Mouse (Mus musculus): Measurements from ENCODE around the gene Prcc. TPM values are rescaled to one million over a fixed set of nuclear protein-coding genes. Genes with fewer than 3 reads are reported as not detected.

The Prcc gene
- polyA plus RNA-seq, 1 experiment from 2014 or later = 9.8 TPM

DNA sequence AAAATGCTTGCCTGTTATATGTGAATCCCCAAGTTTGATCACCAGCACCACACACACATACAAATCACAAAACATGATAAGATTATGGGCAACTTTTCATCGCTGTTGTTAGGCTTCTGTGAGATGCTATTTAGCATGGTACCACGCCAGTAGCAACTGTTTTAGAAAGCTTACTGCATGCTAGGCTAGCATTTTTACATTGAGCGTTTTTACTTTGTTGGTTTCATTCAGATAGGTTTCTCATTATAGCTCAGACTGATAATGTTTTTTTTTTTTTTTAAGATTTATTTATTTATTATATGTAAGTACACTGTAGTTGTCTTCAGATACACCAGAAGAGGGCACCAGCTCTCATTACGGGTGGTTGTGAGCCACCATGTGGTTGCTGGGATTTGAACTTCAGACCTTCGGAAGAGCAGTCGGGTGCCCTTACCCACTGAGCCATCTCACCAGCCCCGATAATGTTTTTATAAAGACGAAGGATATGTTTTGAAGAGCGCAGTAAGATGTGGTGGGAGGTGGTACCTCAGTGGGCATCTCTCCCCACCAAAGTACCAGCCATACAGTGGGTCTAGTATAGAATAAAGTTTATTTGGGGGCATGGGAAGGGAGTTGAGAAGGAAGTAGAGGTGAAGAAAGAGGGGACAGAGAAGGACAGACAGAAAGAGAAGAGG lies 35.0 kb upstream of the Prcc start:
- H3K4me1 ChIP-seq (ENCODE audit: control insufficient read depth, insufficient read depth, low read length) = peaks cover 3% of the 10 kb centered on the region; the same call in 1 of the 2 replicates
- peak overlapping the region; percentile 71 for H3K4me3 ChIP-seq (ENCODE audit: low read length)
- no peak overlapping the region for H3K27ac ChIP-seq (ENCODE audit: low read length)
- H3K9me3 ChIP-seq (ENCODE audit: control insufficient read depth, low read length) = no peaks in the 10 kb centered on the region
- ATAC-seq = no peak
- H3K4me2 ChIP-seq (ENCODE audit: low read depth, low read length) = peak overlapping the region; percentile 64
- peaks cover 11% of the 10 kb centered on the region; the same call in 1 of the 2 replicates for H3K36me3 ChIP-seq (ENCODE audit: control insufficient read depth, insufficient read depth, low read length)
- H3K9ac ChIP-seq (ENCODE audit: low read depth, low read length) = peak overlapping the region; percentile 77; the same call in 1 of the 2 replicates
- no peaks in the 10 kb centered on the region for H3K27me3 ChIP-seq (replicated peaks; ENCODE audit: control insufficient read depth, insufficient read depth, low read length)
- WGBS = 61% methylated on average over 9 of the region's 9 CpGs

DNA sequence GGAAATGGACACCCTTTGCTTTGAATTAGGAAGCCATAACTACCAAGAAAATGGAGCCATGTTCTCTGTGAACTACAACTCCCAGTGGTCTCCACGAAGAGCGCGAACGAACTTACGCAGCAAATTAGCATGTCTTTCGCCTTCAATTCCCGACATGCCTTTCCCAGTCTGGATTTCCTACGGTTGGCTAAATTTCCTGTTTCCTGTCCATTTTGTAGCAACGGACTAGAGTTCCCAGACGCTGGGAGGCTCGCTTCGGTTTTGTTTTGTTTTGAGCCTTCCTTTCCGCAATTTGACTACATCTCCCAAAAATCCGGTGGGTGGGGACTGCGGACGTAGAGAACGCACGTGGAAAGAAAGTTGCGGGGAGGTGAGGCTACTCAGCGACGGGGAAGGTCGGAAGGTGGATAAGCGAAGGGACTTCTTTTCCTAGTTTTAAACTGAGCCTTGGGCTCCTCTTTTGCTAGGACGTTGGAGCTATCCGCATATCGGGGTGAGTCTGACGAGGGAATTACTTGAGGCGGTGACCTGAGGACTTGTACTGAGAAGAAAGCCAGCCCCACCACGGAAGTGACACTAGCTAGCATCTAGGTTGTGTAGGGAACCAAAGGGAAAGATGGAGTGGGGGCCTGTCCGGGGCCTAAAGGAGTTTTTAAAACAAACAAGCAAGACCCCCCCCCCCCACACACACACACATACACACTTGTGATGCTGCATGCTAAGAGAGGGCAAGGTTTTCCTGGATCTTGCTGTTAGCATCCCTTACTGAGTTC lies 34.1 kb upstream of the Prcc start, which contains the start of gene Mrpl24:
Mrpl24 (plus strand) TSS at position 171 of the 773 bp plus-strand sequence.
- Histone ChIP-seq H3K9me3 (ENCODE audit: control insufficient read depth, low read length) (no peaks in the 10 kb centered on the region), H3K4me1 (ENCODE audit: control insufficient read depth, insufficient read depth, low read length) (peaks cover 3% of the 10 kb centered on the region; the same call in 1 of the 2 replicates), H3K4me3 (ENCODE audit: low read length) (peak within 1 kb of the TSS; percentile 71), H3K4me2 (ENCODE audit: low read depth, low read length) (peak within 1 kb of the TSS; percentile 64), H3K9ac (ENCODE audit: low read depth, low read length) (peak within 1 kb of the TSS; percentile 77), H3K36me3 (ENCODE audit: control insufficient read depth, insufficient read depth, low read length) (peaks cover 5% of the 10 kb centered on the region; the same call in 1 of the 2 replicates), H3K27ac (ENCODE audit: low read length) (peak within 1 kb of the TSS; percentile 86), H3K27me3 (replicated peaks; ENCODE audit: control insufficient read depth, insufficient read depth, low read length) (no peaks in the 10 kb centered on the region)
- peak; percentile 90 for ATAC-seq
- under 1% methylated on average over 30 of the region's 30 CpGs for WGBS

GRCm38 (mm10) chr3:87918551-87918950 lies 33.1 kb upstream of the Prcc start:
- Histone ChIP-seq H3K27ac (ENCODE audit: low read length) (0 out of 2 replicates have a peak overlapping the region, but pooled peaks have one; percentile 7), H3K36me3 (ENCODE audit: control insufficient read depth, insufficient read depth, low read length) (peaks cover 9% of the 10 kb centered on the region), H3K4me1 (ENCODE audit: control insufficient read depth, insufficient read depth, low read length) (peaks cover 3% of the 10 kb centered on the region; the same call in 1 of the 2 replicates), H3K27me3 (replicated peaks; ENCODE audit: control insufficient read depth, insufficient read depth, low read length) (no peaks in the 10 kb centered on the region), H3K4me3 (ENCODE audit: low read length) (0 out of 2 replicates have a peak overlapping the region, but pooled peaks have one; percentile 71), H3K9ac (ENCODE audit: low read depth, low read length) (no peak overlapping the region), H3K9me3 (ENCODE audit: control insufficient read depth, low read length) (no peaks in the 10 kb centered on the region), H3K4me2 (ENCODE audit: low read depth, low read length) (no peak overlapping the region)
- ATAC-seq = no peak; the same call in 1 of the 2 replicates
- 85% methylated on average over 1 of the region's 1 CpGs for WGBS

GRCm38 (mm10) chr3:87916990-87917389 lies 31.6 kb upstream of the Prcc start:
- 81% methylated on average over 1 of the region's 1 CpGs for WGBS
- Histone ChIP-seq H3K36me3 (ENCODE audit: control insufficient read depth, insufficient read depth, low read length) (peaks cover 13% of the 10 kb centered on the region), H3K4me1 (ENCODE audit: control insufficient read depth, insufficient read depth, low read length) (peaks cover 3% of the 10 kb centered on the region; the same call in 1 of the 2 replicates), H3K9me3 (ENCODE audit: control insufficient read depth, low read length) (no peaks in the 10 kb centered on the region), H3K27me3 (replicated peaks; ENCODE audit: control insufficient read depth, insufficient read depth, low read length) (no peaks in the 10 kb centered on the region), H3K4me3 (ENCODE audit: low read length) (no peak overlapping the region), H3K4me2 (ENCODE audit: low read depth, low read length) (no peak overlapping the region), H3K9ac (ENCODE audit: low read depth, low read length) (no peak overlapping the region), H3K27ac (ENCODE audit: low read length) (no peak overlapping the region)
- no peak for ATAC-seq

GRCm38 (mm10) chr3:87913891-87914290 lies 28.5 kb upstream of the Prcc start:
- Histone ChIP-seq H3K4me1 (ENCODE audit: control insufficient read depth, insufficient read depth, low read length) (peaks cover 19% of the 10 kb centered on the region), H3K27me3 (replicated peaks; ENCODE audit: control insufficient read depth, insufficient read depth, low read length) (no peaks in the 10 kb centered on the region), H3K36me3 (ENCODE audit: control insufficient read depth, insufficient read depth, low read length) (peaks cover 13% of the 10 kb centered on the region), H3K9ac (ENCODE audit: low read depth, low read length) (no peak overlapping the region), H3K4me2 (ENCODE audit: low read depth, low read length) (no peak overlapping the region), H3K27ac (ENCODE audit: low read length) (no peak overlapping the region), H3K9me3 (ENCODE audit: control insufficient read depth, low read length) (no peaks in the 10 kb centered on the region), H3K4me3 (ENCODE audit: low read length) (no peak overlapping the region)
- WGBS = 95% methylated on average over 10 of the region's 10 CpGs
- ATAC-seq = no peak

GRCm38 (mm10) chr3:87913491-87913890 lies 28.1 kb upstream of the Prcc start:
- Histone ChIP-seq H3K36me3 (ENCODE audit: control insufficient read depth, insufficient read depth, low read length) (peaks cover 13% of the 10 kb centered on the region), H3K4me1 (ENCODE audit: control insufficient read depth, insufficient read depth, low read length) (peaks cover 23% of the 10 kb centered on the region), H3K9me3 (ENCODE audit: control insufficient read depth, low read length) (no peaks in the 10 kb centered on the region), H3K27me3 (replicated peaks; ENCODE audit: control insufficient read depth, insufficient read depth, low read length) (no peaks in the 10 kb centered on the region), H3K9ac (ENCODE audit: low read depth, low read length) (no peak overlapping the region), H3K27ac (ENCODE audit: low read length) (no peak overlapping the region), H3K4me2 (ENCODE audit: low read depth, low read length) (no peak overlapping the region), H3K4me3 (ENCODE audit: low read length) (no peak overlapping the region)
- 79% methylated on average over 7 of the region's 7 CpGs for WGBS
- no peak for ATAC-seq

DNA sequence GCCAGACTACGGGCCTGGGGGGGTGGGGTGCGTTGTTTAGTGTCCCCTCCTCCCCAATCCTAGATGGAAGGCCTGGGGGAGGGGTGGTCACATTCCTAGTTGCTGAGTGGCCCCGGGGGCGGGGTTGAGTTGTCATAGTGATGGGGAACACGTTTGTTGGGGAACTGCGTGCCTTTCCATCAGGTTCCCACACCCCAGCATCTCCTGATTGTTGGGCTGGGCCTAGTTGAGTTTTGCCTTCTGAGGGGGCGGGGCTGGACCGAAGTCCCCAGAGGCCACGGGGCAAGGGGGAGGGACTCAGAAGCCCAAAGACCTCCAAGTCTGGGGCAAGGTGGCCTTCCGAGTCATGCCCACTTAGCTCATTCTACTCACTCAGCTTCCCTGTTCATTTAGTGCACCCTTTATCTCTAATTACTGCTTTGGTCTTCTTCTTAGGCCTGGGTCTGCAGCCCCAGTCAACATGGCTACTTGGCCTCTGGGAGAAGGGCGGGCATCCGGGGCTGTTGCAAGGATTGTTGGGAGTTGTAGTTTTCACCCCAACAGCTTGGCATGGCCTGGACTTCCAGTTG lies 25.2 kb upstream of the Prcc start:
- ATAC-seq = peak; percentile 73
- Histone ChIP-seq H3K36me3 (ENCODE audit: control insufficient read depth, insufficient read depth, low read length) (peaks cover 13% of the 10 kb centered on the region), H3K27ac (ENCODE audit: low read length) (peak overlapping the region; percentile 95), H3K4me3 (ENCODE audit: low read length) (peak overlapping the region; percentile 44), H3K4me2 (ENCODE audit: low read depth, low read length) (peak overlapping the region; percentile 59), H3K9me3 (ENCODE audit: control insufficient read depth, low read length) (no peaks in the 10 kb centered on the region), H3K4me1 (ENCODE audit: control insufficient read depth, insufficient read depth, low read length) (peaks cover 31% of the 10 kb centered on the region), H3K9ac (ENCODE audit: low read depth, low read length) (peak overlapping the region; percentile 60), H3K27me3 (replicated peaks; ENCODE audit: control insufficient read depth, insufficient read depth, low read length) (no peaks in the 10 kb centered on the region)
- WGBS = 3% methylated on average over 12 of the region's 12 CpGs

GRCm38 (mm10) chr3:87909874-87910273 lies 24.5 kb upstream of the Prcc start:
- peaks cover 31% of the 10 kb centered on the region for H3K4me1 ChIP-seq (ENCODE audit: control insufficient read depth, insufficient read depth, low read length)
- no peaks in the 10 kb centered on the region for H3K9me3 ChIP-seq (ENCODE audit: control insufficient read depth, low read length)
- peak overlapping the region; percentile 59 for H3K4me2 ChIP-seq (ENCODE audit: low read depth, low read length)
- no peak for ATAC-seq
- H3K27me3 ChIP-seq (replicated peaks; ENCODE audit: control insufficient read depth, insufficient read depth, low read length) = no peaks in the 10 kb centered on the region
- 8% methylated on average over 4 of the region's 4 CpGs for WGBS
- H3K9ac ChIP-seq (ENCODE audit: low read depth, low read length) = peak overlapping the region; percentile 60
- peak overlapping the region; percentile 95 for H3K27ac ChIP-seq (ENCODE audit: low read length)
- H3K36me3 ChIP-seq (ENCODE audit: control insufficient read depth, insufficient read depth, low read length) = peaks cover 13% of the 10 kb centered on the region
- peak overlapping the region; percentile 44 for H3K4me3 ChIP-seq (ENCODE audit: low read length)

DNA sequence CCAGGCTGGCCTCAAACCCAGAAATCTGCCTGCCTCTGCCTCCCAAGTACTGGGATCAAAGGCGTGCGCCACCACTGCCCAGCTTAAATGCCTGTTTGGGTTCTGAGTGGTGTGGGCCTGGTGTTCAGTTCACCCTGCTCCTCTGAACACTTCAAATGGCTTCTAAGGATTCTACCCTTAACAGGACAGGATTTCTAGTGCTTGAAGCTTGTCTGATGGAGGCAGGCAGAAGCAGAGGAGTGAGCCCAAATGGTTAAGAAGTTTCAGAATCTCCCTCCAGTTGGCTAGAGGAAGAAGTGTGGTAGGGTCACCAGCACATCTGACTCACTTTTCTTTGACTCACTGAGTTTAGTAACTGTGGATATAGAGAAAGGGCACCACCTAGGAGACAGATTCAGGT lies 24.0 kb upstream of the Prcc start:
- H3K4me1 ChIP-seq (ENCODE audit: control insufficient read depth, insufficient read depth, low read length) = peaks cover 31% of the 10 kb centered on the region
- no peaks in the 10 kb centered on the region for H3K9me3 ChIP-seq (ENCODE audit: control insufficient read depth, low read length)
- ATAC-seq = no peak
- peaks cover 12% of the 10 kb centered on the region for H3K36me3 ChIP-seq (ENCODE audit: control insufficient read depth, insufficient read depth, low read length)
- WGBS = 88% methylated on average over 2 of the region's 2 CpGs
- no peaks in the 10 kb centered on the region for H3K27me3 ChIP-seq (replicated peaks; ENCODE audit: control insufficient read depth, insufficient read depth, low read length)
- peak overlapping the region; percentile 60; the same call in 1 of the 2 replicates for H3K9ac ChIP-seq (ENCODE audit: low read depth, low read length)
- H3K4me2 ChIP-seq (ENCODE audit: low read depth, low read length) = peak overlapping the region; percentile 59
- no peak overlapping the region for H3K4me3 ChIP-seq (ENCODE audit: low read length)
- peak overlapping the region; percentile 95 for H3K27ac ChIP-seq (ENCODE audit: low read length)
